Mouse (Mus musculus) G1E (cell line): ENCODE data around the gene B430306N03Rik. TPM values are rescaled to one million over a fixed set of nuclear protein-coding genes. Genes with fewer than 3 reads are reported as not detected.

Experiments used
- ATAC-seq: 2 replicates; pipeline ENCODE4 v1.8.0; 2016; ENCODE audit warnings: mild to moderate bottlenecking; ENCODE audit not compliant: insufficient number of reproducible peaks, poor library complexity, low FRiP score, severe bottlenecking; ENCODE audit errors: extremely low read depth
- DNase-seq: peaks from one replicate; pipeline ENCODE4 v3.0.0; 2012; ENCODE audit warnings: low spot score
- H3K27me3 ChIP-seq: 2 replicates; pipeline ENCODE4 v1.6.1; 2012; ENCODE audit warnings: mild to moderate bottlenecking, low read length, inconsistent platforms; ENCODE audit not compliant: insufficient read depth
- H3K36me3 ChIP-seq: replicated peaks from 2 replicates; pipeline ENCODE3; 2012; ENCODE audit warnings: mild to moderate bottlenecking, inconsistent platforms
- H3K4me1 ChIP-seq: 2 replicates; pipeline ENCODE4 v1.6.1; 2012; ENCODE audit warnings: low read depth, low read length, inconsistent platforms, mixed read lengths; ENCODE audit not compliant: insufficient read depth
- H3K4me3 ChIP-seq: 2 replicates; pipeline ENCODE4 v1.5.1; 2012; ENCODE audit warnings: low read depth, mild to moderate bottlenecking, inconsistent platforms, low read length, moderate library complexity, mixed read lengths
- H3K9me3 ChIP-seq: replicated peaks from 2 replicates; pipeline ENCODE4 v1.6.1; 2012; ENCODE audit warnings: inconsistent platforms
- CTCF ChIP-seq: IDR thresholded peaks from 2 replicates; pipeline ENCODE4 v1.5.1; 2012; ENCODE audit warnings: low read depth, low read length, inconsistent platforms, mixed read lengths
- GATA1 ChIP-seq: IDR thresholded peaks from 2 replicates; pipeline ENCODE4 v1.6.1; 2012; ENCODE audit warnings: borderline replicate concordance, low read length, inconsistent platforms, mixed read lengths
- GATA2 ChIP-seq: IDR thresholded peaks from 2 replicates; pipeline ENCODE4 v1.6.1; 2012; ENCODE audit warnings: low read depth, low read length, inconsistent platforms, borderline replicate concordance
- POLR2AphosphoS5 ChIP-seq: IDR thresholded peaks from 2 replicates; pipeline ENCODE4 v1.6.1; 2012; ENCODE audit warnings: low read depth, low read length, inconsistent platforms; ENCODE audit not compliant: insufficient replicate concordance
- TAL1 ChIP-seq: conservative IDR thresholded peaks from 2 replicates; pipeline ENCODE4 v1.6.1; 2012; ENCODE audit warnings: low read depth, low read length, inconsistent platforms, mixed read lengths
- polyA plus RNA-seq: library from polyadenylated mRNA; stranded (reverse); fragments of >175 nt; gene quantifications from 2 replicates; pipeline ENCODE4 v1.2.3, GENCODE M21; 2012
- total RNA-seq, 2 experiments: library from RNA; stranded (forward) in 1 of 2; stranded (reverse) in 1 of 2; fragments of 200-1000 nt in 1 of 2; fragments of >200 nt in 1 of 2; fragmentation: Nextera tagmentation in 1 of 2; gene quantifications; 2 replicates each; pipeline ENCODE4 v1.2.3; 2014 to 2017

The B430306N03Rik gene
- total and polyA plus RNA-seq, 3 experiments = 0.20 to 1.7 (median 0.93) TPM

DNA sequence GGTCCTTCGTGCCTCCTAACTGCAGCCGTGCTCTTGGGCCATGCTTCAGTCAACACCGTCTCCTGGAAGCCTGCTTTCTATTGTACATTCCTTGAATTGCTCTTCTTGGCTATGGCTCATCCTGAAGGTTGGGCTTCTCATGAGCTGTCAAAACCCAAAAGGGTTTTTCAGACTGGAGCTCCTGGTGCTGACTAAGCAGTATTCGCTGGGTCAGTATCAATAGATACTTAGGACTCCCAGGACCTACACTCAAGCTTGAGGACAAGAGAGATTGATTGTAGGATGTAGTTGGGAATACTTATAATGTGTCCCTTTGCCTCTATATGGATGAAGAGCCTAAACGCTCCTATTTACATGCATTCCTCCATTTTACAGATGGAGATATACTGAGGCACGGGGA, 9.2 kb downstream of the B430306N03Rik start:
- ATAC-seq (no peak), DNase-seq (no peak)
- TF ChIP-seq CTCF = no peak
- TF ChIP-seq POLR2AphosphoS5 = no peak
- TF ChIP-seq TAL1 = no peak
- TF ChIP-seq GATA2 = no peak
- Histone ChIP-seq H3K9me3 (no peaks in the 10 kb centered on the region), H3K4me3 (no peak overlapping the region), H3K36me3 (peaks cover 3% of the 10 kb centered on the region), H3K4me1 (peaks cover 58% of the 10 kb centered on the region), H3K27me3 (no peaks in the 10 kb centered on the region)

- DNase-seq (no peak), ATAC-seq (no peak)
- peaks cover 55% of the 10 kb centered on the region for H3K4me1 ChIP-seq
- TF ChIP-seq TAL1 (no peak), POLR2AphosphoS5 (no peak)
- no peak overlapping the region for H3K4me3 ChIP-seq
- H3K9me3 ChIP-seq = no peaks in the 10 kb centered on the region
- H3K36me3 ChIP-seq = peaks cover 3% of the 10 kb centered on the region
- no peaks in the 10 kb centered on the region for H3K27me3 ChIP-seq
Measured at GRCm38 (mm10) chr17:48325638-48326037, 9.7 kb downstream of the B430306N03Rik start.

DNA sequence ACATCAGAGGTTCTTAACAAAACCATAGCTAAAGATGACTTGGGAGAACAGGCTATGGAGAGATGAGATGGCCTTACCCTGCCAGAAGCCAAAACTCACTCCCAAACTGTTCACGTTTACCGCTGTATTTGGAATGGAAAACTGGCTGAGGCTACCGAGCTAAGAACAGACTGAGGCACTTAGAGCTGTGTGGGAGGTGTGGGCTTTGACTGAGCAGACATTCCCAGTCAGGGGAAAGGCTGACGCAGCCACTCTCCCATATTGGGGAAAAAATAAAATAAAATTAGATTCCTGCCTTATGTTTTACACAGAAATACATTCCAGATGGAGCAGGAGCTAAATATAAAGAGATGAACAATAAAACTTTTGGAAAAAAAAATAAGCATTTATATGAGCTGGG, 10.7 kb downstream of the B430306N03Rik start:
- no peak for TF ChIP-seq TAL1
- TF ChIP-seq GATA2 = no peak
- TF ChIP-seq GATA1 = no peak
- TF ChIP-seq POLR2AphosphoS5 = no peak
- peaks cover 3% of the 10 kb centered on the region for H3K36me3 ChIP-seq
- H3K4me1 ChIP-seq = peaks cover 49% of the 10 kb centered on the region
- no peaks in the 10 kb centered on the region for H3K27me3 ChIP-seq
- no peaks in the 10 kb centered on the region for H3K9me3 ChIP-seq
- ATAC-seq (no peak), DNase-seq (no peak)
- no peak overlapping the region for H3K4me3 ChIP-seq

GRCm38 (mm10) chr17:48332524-48332923, 16.6 kb downstream of the B430306N03Rik start:
- no peak for DNase-seq
- TF ChIP-seq CTCF = no peak
- TF ChIP-seq GATA1 = no peak
- H3K4me1 ChIP-seq = peaks cover 40% of the 10 kb centered on the region
- no peaks in the 10 kb centered on the region for H3K27me3 ChIP-seq
- no peak for ATAC-seq
- peaks cover 2% of the 10 kb centered on the region; the same call in 1 of the 2 replicates for H3K9me3 ChIP-seq
- H3K4me3 ChIP-seq = no peak overlapping the region
- no peaks in the 10 kb centered on the region for H3K36me3 ChIP-seq

DNA sequence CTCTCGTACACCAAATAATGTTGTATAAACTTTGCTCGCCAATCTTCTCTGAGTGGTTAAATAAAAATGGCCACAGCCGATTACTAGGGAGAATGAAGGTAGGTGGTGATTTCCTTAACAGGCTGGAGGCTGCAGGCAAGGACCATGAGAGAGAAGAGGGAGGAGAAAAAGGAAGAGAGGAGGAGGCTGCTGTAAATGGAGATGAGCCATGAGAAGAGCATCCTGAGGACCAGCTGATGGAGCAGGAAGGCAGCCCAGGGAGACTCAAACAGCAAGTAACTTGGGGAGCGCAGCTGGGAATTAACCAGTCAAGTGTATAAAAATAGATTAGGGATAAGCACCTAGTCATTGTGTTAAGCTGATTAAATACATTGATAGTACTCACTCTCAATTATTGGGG, 18.2 kb downstream of the B430306N03Rik start:
- Histone ChIP-seq H3K4me1 (peaks cover 46% of the 10 kb centered on the region), H3K9me3 (peaks cover 2% of the 10 kb centered on the region; the same call in 1 of the 2 replicates), H3K4me3 (no peak overlapping the region), H3K27me3 (no peaks in the 10 kb centered on the region), H3K36me3 (no peaks in the 10 kb centered on the region)
- TF ChIP-seq POLR2AphosphoS5 (no peak), GATA1 (no peak), TAL1 (no peak), GATA2 (no peak), CTCF (no peak)
- no peak for ATAC-seq
- DNase-seq = no peak

DNA sequence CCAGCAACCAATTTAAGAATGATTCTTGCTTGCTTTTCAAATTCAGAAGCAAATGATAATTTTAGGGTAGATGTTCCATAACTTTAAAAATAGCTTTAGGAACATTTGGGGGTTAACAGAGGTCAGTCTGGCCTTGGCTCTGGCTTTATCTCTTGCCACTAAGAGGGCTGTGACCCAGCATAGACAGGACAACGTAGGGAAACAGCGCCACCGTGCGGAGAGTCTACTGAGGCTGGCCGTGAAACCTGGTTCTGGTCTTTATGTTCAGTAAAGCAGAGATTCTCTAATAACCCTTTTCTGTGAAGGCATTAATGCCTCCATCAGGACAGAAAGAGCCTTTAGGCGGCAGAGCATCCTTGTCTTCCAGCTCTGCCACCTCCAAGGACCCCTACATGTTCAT, 20.9 kb downstream of the B430306N03Rik start:
- ATAC-seq (peak; percentile 72), DNase-seq (peak; percentile 55)
- H3K36me3 ChIP-seq = no peaks in the 10 kb centered on the region
- no peak for TF ChIP-seq GATA1
- peak; percentile 82 for TF ChIP-seq CTCF
- TF ChIP-seq POLR2AphosphoS5 = no peak
- H3K9me3 ChIP-seq = peaks cover 2% of the 10 kb centered on the region; the same call in 1 of the 2 replicates
- no peaks in the 10 kb centered on the region for H3K27me3 ChIP-seq
- peaks cover 49% of the 10 kb centered on the region for H3K4me1 ChIP-seq
- no peak overlapping the region for H3K4me3 ChIP-seq

DNA sequence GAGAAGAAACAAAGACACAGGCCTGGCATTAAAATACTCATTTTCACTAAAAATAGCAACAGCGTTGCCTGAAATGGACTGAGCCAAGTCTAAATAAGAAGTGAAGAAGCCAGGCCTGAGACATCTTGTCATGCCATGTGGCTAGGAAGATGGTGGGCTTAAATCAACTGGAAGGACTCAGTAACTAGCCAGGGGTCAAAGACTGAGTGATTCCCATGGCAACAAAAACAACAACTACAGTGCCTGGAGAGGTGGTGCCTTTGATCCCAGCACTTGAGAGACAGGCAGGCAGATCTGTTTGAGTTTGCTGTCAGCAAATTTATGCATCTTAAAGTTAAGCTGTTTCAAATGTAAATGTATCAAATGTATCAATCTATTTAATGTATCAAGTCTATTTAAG, 24.3 kb downstream of the B430306N03Rik start:
- H3K4me3 ChIP-seq = no peak overlapping the region
- no peak for ATAC-seq
- peaks cover 44% of the 10 kb centered on the region for H3K4me1 ChIP-seq
- no peak for DNase-seq
- H3K36me3 ChIP-seq = no peaks in the 10 kb centered on the region
- no peaks in the 10 kb centered on the region for H3K27me3 ChIP-seq
- TF ChIP-seq GATA2 (no peak), POLR2AphosphoS5 (no peak), GATA1 (no peak), TAL1 (no peak), CTCF (no peak)
- H3K9me3 ChIP-seq = no peaks in the 10 kb centered on the region
